Mouse (Mus musculus) embryonic fibroblast, embryonic 13.5 days (primary cell): ENCODE results near the gene Ncmap. TPM values are rescaled to one million over a fixed set of nuclear protein-coding genes. Genes with fewer than 3 reads are reported as not detected.

Source experiments
- H3K27ac ChIP-seq: 2 replicates; pipeline ENCODE4 v1.5.1; 2012; ENCODE audit warnings: low read length, control low read depth, inconsistent platforms; ENCODE audit not compliant: insufficient read depth
- H3K4me1 ChIP-seq: 2 replicates; pipeline ENCODE4 v1.6.1; 2011; ENCODE audit warnings: low read length; ENCODE audit not compliant: control insufficient read depth, insufficient read depth
- H3K4me3 ChIP-seq: 2 replicates; pipeline ENCODE4 v1.5.1; 2011; ENCODE audit warnings: mild to moderate bottlenecking, control low read depth, low read length; ENCODE audit not compliant: insufficient read depth
- CTCF ChIP-seq: IDR thresholded peaks from 2 replicates; pipeline ENCODE4 v1.5.1; 2011; ENCODE audit warnings: mild to moderate bottlenecking, control low read depth, low read length, moderate library complexity, borderline replicate concordance; ENCODE audit not compliant: insufficient read depth
- POLR2A ChIP-seq: IDR thresholded peaks from 2 replicates; pipeline ENCODE4 v1.6.1; 2011; ENCODE audit warnings: low read depth, mild to moderate bottlenecking, control low read depth, low read length, moderate library complexity
- polyA plus RNA-seq: library from polyadenylated mRNA; stranded (reverse); fragments of >200 nt; gene quantifications from 2 replicates; pipeline ENCODE4 v1.2.4, GENCODE M21; 2011; ENCODE audit warnings: low read depth; ENCODE audit not compliant: missing spikeins, insufficient read length

The Ncmap gene
- polyA plus RNA-seq, 1 experiment, result not detected

DNA sequence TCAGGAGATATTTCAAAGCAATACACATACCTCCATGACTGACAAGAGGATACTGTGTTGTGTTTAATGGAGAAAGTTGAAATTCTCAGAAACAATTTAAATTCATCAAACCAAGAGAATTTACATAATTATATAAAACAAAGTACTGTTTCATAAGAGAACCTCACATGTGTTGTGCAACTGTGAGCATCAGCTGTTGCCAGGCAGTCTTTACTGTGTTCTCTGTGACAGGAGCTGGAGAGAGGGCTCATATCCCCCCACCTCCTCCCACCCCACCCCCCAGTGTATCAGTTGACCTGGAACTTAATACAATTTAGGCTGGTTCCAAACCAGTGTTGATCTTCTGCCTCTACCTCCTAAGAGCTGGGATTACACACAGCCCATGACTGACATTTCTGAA lies 72.0 kb downstream of the Ncmap start:
- H3K4me3 ChIP-seq, result no peak overlapping the region
- TF ChIP-seq CTCF (no peak), POLR2A (no peak)
- H3K4me1 ChIP-seq, result no peaks in the 10 kb centered on the region
- no peak overlapping the region for H3K27ac ChIP-seq

DNA sequence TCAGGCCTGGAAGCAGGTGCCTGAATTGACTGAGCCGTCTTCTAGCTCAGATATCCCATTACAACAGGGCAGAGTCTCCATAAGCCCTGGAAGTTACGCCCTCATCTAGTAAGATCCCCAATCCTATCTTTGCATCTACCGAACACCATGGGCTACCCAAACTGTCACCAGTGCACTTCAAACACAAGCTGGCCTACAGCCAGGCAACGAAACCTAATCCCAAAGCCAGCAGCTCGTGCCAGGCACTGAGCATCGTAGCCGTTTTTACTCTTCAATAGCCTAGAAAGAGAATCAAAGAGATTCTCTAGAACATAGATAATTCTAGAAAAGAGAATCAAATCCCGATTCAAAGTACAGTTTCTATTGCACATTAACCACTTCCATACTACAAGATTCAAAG lies 75.0 kb downstream of the Ncmap start:
- TF ChIP-seq CTCF (no peak), POLR2A (no peak)
- Histone ChIP-seq H3K4me1 (no peaks in the 10 kb centered on the region), H3K4me3 (no peak overlapping the region), H3K27ac (no peak overlapping the region)

Other genes starting within 250 kb of the Ncmap start
- 223 and 251 TPM in 2 replicates for gene Clic4, start 125.4 kb downstream of the Ncmap start, polyA plus RNA-seq
- 160 and 173 TPM in 2 replicates for gene Srrm1, start 44.9 kb downstream of the Ncmap start, polyA plus RNA-seq
- 17.5 and 18.2 TPM in 2 replicates for gene Rcan3, start 35.6 kb upstream of the Ncmap start, polyA plus RNA-seq
- gene Stpg1, start 96.6 kb upstream of the Ncmap start, polyA plus RNA-seq, result not detected in 2 replicates
- 1.4 and 1.7 TPM in 2 replicates for gene Nipal3, start 96.8 kb upstream of the Ncmap start, polyA plus RNA-seq
- gene Grhl3, start 175.4 kb upstream of the Ncmap start, polyA plus RNA-seq, result not detected in 2 replicates